Mouse (Mus musculus) myocyte (in vitro differentiated cells): ENCODE measurements around the gene Rapgef1. TPM values are rescaled to one million over a fixed set of nuclear protein-coding genes. Genes with fewer than 3 reads are reported as not detected.
A peak's percentile ranks its signal among the peaks of the same experiment; 100 is the strongest.
"Not testable (repeated sequence)": the region's sequence is repeated elsewhere in the genome, so short reads cannot be mapped to it uniquely, and the experiment has no call there.

Experiments
- H3K27me3 ChIP-seq: one replicate; pipeline ENCODE4 v1.6.1; 2011; ENCODE audit not compliant: control insufficient read depth, insufficient read depth, insufficient read length
- H3K36me3 ChIP-seq: one replicate; pipeline ENCODE4 v1.6.1; 2011; ENCODE audit not compliant: control insufficient read depth, insufficient read depth
- H3K4me2 ChIP-seq: one replicate; pipeline ENCODE4 v1.6.1; 2011; ENCODE audit warnings: low read depth, control low read depth
- H3K4me3 ChIP-seq: one replicate; pipeline ENCODE4 v1.5.1; 2011; ENCODE audit warnings: mild to moderate bottlenecking, control low read depth, moderate library complexity
- H3K79me2 ChIP-seq: one replicate; pipeline ENCODE4 v1.6.1; 2011; ENCODE audit not compliant: control insufficient read depth, insufficient read depth
- H3ac ChIP-seq: one replicate; pipeline ENCODE4 v1.6.1; 2011; ENCODE audit not compliant: control insufficient read depth, insufficient read length
- CEBPB ChIP-seq: IDR thresholded peaks from 2 replicates; pipeline ENCODE4 v1.6.1; 2011; ENCODE audit warnings: mild to moderate bottlenecking, moderate library complexity; ENCODE audit not compliant: poor library complexity, insufficient read depth, severe bottlenecking
- E2F4 ChIP-seq: IDR thresholded peaks from one replicate; pipeline ENCODE4 v1.6.1; 2011; ENCODE audit warnings: mild to moderate bottlenecking, control low read depth, moderate library complexity; ENCODE audit not compliant: insufficient read depth
- MAX ChIP-seq: IDR thresholded peaks from one replicate; pipeline ENCODE4 v1.6.1; 2011; ENCODE audit warnings: low read depth, mild to moderate bottlenecking, control low read depth
- MYOD1 ChIP-seq, 3 experiments: IDR thresholded peaks; one replicate each; pipeline ENCODE4 v1.6.1; 2011; ENCODE audit warnings: control low read depth in 2 of 3, low read depth in 2 of 3, mild to moderate bottlenecking in 2 of 3, moderate library complexity in 1 of 3; ENCODE audit not compliant: insufficient read length in 2 of 3, control insufficient read depth in 1 of 3
- MYOG ChIP-seq, 3 experiments: IDR thresholded peaks; one replicate each; pipeline ENCODE4 v1.6.1; 2011; ENCODE audit warnings: control low read depth in 2 of 3, low read depth in 2 of 3, mild to moderate bottlenecking in 2 of 3; ENCODE audit not compliant: insufficient read length in 2 of 3, control insufficient read depth in 1 of 3, insufficient read depth in 1 of 3
- POLR2A ChIP-seq: IDR thresholded peaks from one replicate; pipeline ENCODE4 v1.6.1; 2011; ENCODE audit warnings: low read depth, mild to moderate bottlenecking, control low read depth, moderate library complexity; ENCODE audit not compliant: insufficient read length
- POLR2AphosphoS2 ChIP-seq: IDR thresholded peaks from one replicate; pipeline ENCODE4 v1.6.1; 2011; ENCODE audit warnings: low read depth, control low read depth; ENCODE audit not compliant: insufficient read length
- REST ChIP-seq: IDR thresholded peaks from one replicate; pipeline ENCODE4 v1.6.1; 2011; ENCODE audit warnings: mild to moderate bottlenecking, control low read depth, moderate library complexity; ENCODE audit not compliant: insufficient read depth, insufficient read length
- SRF ChIP-seq: IDR thresholded peaks from one replicate; pipeline ENCODE4 v1.6.1; 2011; ENCODE audit warnings: low read depth; ENCODE audit not compliant: control insufficient read depth, insufficient read length
- TCF12 ChIP-seq: IDR thresholded peaks from one replicate; pipeline ENCODE4 v1.6.1; 2011; ENCODE audit warnings: mild to moderate bottlenecking, control low read depth; ENCODE audit not compliant: poor library complexity, insufficient read depth, severe bottlenecking
- TCF3 ChIP-seq: IDR thresholded peaks from one replicate; pipeline ENCODE4 v1.6.1; 2011; ENCODE audit warnings: low read depth, control low read depth; ENCODE audit not compliant: insufficient read length
- USF1 ChIP-seq: IDR thresholded peaks from one replicate; pipeline ENCODE4 v1.6.1; 2011; ENCODE audit warnings: low read depth, mild to moderate bottlenecking, control low read depth, moderate library complexity
- polyA plus RNA-seq: library from polyadenylated mRNA; unstranded; fragments of >200 nt; fragmentation: generic; extraction: Trizol; gene quantifications from one replicate; pipeline ENCODE4 v1.2.1, GENCODE M21; 2012; ENCODE audit warnings: missing spikeins

Rapgef1 gene
- polyA plus RNA-seq, 1 experiment, result 74.5 TPM

DNA sequence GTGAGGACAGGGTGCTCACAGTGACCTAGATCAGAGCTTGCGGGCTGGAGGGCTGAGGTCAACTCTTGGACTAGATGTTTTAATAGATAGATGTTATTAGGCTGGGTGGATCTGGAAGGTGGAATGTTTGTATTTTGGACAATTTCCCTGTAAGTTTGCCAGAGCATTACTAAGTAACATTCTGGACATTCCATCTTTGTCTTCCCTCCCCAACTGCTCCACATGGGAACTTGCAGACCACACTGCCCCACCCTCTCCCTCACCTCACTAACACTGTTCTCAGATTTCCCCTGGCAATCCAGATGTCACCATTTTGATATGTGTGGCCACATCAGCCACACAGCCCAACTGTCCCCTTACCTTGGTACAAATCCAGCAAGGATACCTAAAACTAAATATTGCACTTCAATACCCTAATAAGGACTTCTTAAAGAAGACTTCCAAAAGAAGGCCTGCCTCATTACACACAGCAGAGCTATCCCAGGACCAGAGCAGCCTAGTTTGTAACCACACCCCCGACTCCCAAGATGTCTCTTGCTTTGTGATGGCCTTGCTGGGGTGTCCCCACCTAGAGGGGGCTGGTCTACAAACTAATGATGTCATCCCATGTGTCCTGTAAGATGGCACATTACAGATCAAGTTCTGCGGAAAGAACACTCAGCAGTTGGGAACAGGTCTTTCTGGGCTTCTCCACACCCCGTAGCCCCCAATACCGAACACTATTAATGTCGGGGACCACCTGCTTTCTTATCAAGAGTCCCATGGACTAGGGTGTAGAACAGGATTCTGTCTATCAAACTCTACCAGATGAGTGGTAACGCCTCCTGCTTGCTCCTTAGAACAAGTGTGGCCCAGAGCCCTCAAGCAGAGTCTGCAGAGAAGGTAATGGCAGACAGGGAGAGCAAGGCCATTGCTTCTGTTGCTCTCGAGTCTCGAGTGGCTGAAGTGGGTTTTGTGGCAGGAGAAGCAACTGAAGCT is 83.9 kb downstream of the Rapgef1 start:
- H3K36me3 ChIP-seq, result peaks cover 27% of the 10 kb centered on the region
- H3K79me2 ChIP-seq, result no peaks in the 10 kb centered on the region
- no peak overlapping the region for H3K4me3 ChIP-seq
- H3K4me2 ChIP-seq, result peak overlapping the region; percentile 18
- no peaks in the 10 kb centered on the region for H3K27me3 ChIP-seq
- TF ChIP-seq TCF12 (no peak), MYOD1 (IDR thresholded peaks at IDR 0.05; ENCODE audit: control insufficient read depth in 1 of 3, insufficient read length in 2 of 3, low read depth in 2 of 3) (no peak), TCF3 (no peak), REST (no peak), POLR2AphosphoS2 (no peak), MYOG (IDR thresholded peaks at IDR 0.05; ENCODE audit: control insufficient read depth in 1 of 3, insufficient read depth in 1 of 3, insufficient read length in 2 of 3, low read depth in 2 of 3) (no peak), CEBPB (no peak), MAX (no peak), SRF (no peak), POLR2A (no peak), USF1 (no peak), E2F4 (no peak)
- H3ac ChIP-seq, result no peak overlapping the region

DNA sequence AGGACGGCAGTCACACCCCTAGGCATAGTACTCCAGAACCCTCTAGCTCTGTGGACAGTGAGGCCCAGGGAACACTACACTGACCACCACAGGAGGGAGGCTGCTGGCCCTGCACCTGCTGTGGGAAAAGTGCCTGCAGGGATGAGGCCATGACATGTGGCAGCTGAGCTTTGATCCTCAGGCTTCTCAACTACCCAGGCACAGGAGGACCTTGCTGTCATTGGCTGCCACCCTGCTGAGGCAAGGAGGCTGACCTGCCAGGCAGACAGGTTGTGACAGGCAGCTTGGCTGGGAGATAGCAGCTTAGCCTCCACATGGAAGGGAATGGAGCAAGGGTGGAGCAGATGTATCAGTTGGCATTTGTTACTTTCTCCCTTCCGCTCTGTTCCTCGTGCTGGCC is 86.0 kb downstream of the Rapgef1 start:
- Histone ChIP-seq H3K27me3 (no peaks in the 10 kb centered on the region), H3K36me3 (peaks cover 15% of the 10 kb centered on the region), H3K79me2 (no peaks in the 10 kb centered on the region), H3K4me3 (no peak overlapping the region), H3K4me2 (no peak overlapping the region), H3ac (no peak overlapping the region)
- TF ChIP-seq TCF3, result peak; percentile 78
- TF ChIP-seq USF1, result no peak
- no peak for TF ChIP-seq POLR2AphosphoS2
- TF ChIP-seq SRF, result no peak
- TF ChIP-seq MAX, result no peak
- no peak for TF ChIP-seq E2F4
- peak; percentile 65 to 99 (median 97) for TF ChIP-seq MYOG (IDR thresholded peaks at IDR 0.05; ENCODE audit: control insufficient read depth in 1 of 3, insufficient read depth in 1 of 3, insufficient read length in 2 of 3, low read depth in 2 of 3)
- TF ChIP-seq REST, result no peak
- peak; percentile 70 to 97 (median 96) for TF ChIP-seq MYOD1 (IDR thresholded peaks at IDR 0.05; ENCODE audit: control insufficient read depth in 1 of 3, insufficient read length in 2 of 3, low read depth in 2 of 3)
- TF ChIP-seq CEBPB, result no peak
- TF ChIP-seq POLR2A, result no peak
- peak; percentile 83 for TF ChIP-seq TCF12

DNA sequence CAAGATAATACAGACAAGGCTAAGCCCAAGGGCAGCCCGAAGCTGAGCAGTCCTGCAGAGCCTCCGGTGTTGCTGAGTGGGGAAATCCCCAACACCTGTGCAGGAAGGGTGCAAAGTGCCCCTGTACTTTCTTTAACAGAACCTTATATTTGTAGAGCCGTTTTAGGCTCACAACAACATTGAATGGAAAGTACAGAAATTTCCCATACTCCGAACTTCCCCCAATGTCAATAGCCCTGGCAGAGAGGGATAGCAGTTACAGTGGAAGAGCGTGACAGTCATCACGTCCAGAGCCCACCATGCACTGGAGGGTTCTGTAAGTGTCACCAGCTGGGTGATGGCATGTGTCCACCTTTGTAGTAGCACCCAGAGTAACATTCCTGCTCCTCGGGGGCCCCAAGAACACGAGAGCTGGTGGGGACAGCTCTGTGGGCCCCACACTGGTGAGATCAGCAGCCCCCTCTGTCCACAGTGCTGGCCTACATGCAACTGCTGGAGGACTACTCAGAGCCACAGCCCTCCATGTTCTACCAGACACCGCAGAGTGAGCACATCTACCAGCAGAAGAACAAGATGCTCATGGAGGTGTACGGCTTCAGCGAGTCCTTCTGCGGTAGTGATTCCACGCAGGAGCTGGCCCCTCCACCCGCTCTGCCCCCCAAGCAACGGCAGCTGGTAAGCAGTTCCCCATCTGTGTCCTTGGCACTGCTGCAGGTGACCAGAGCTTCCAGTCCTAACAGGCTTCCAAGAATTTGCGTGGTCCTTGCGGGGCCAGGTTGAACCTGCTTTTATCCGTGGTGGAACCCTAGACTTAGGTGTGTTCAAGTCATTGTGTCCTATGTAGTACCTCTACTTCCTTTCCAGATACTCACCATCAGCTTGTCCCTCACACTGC is 87.5 kb downstream of the Rapgef1 start:
- Histone ChIP-seq H3ac (no peak overlapping the region), H3K79me2 (no peaks in the 10 kb centered on the region), H3K4me3 (no peak overlapping the region), H3K27me3 (no peaks in the 10 kb centered on the region), H3K36me3 (peaks cover 14% of the 10 kb centered on the region), H3K4me2 (no peak overlapping the region)
- TF ChIP-seq TCF3 (no peak), TCF12 (no peak), E2F4 (no peak), REST (no peak), POLR2A (no peak), CEBPB (no peak), MYOG (IDR thresholded peaks at IDR 0.05; ENCODE audit: control insufficient read depth in 1 of 3, insufficient read depth in 1 of 3, insufficient read length in 2 of 3, low read depth in 2 of 3) (no peak), SRF (no peak), USF1 (no peak), POLR2AphosphoS2 (no peak), MYOD1 (IDR thresholded peaks at IDR 0.05; ENCODE audit: control insufficient read depth in 1 of 3, insufficient read length in 2 of 3, low read depth in 2 of 3) (no peak), MAX (no peak)

DNA sequence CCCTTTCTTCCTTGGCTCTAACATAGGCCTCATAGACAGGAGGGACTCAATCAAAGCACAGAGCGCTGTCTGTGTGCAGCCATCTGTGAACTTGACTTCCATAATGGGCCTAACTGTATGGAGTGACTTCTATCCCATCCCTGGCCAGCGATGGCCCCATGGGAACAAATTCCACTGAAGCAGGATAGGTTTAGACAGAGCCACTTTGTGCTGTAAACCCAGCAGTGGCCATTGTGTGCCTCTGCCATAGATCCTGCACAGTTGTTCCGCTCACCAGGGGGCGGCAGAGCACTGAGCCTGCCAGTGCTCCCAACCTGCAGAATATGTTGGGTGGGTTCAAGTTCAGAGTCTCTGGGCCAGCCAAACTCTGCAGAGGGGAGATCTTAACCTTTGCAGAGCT is 88.2 kb downstream of the Rapgef1 start:
- no peak for TF ChIP-seq REST
- no peak for TF ChIP-seq MYOD1 (IDR thresholded peaks at IDR 0.05; ENCODE audit: control insufficient read depth in 1 of 3, insufficient read length in 2 of 3, low read depth in 2 of 3)
- TF ChIP-seq MYOG (IDR thresholded peaks at IDR 0.05; ENCODE audit: control insufficient read depth in 1 of 3, insufficient read depth in 1 of 3, insufficient read length in 2 of 3, low read depth in 2 of 3), result no peak
- no peak for TF ChIP-seq MAX
- no peak for TF ChIP-seq USF1
- TF ChIP-seq CEBPB, result no peak
- no peak for TF ChIP-seq POLR2AphosphoS2
- TF ChIP-seq POLR2A, result no peak
- no peak for TF ChIP-seq E2F4
- no peak for TF ChIP-seq SRF
- TF ChIP-seq TCF3, result no peak
- no peak for TF ChIP-seq TCF12
- Histone ChIP-seq H3K4me3 (no peak overlapping the region), H3K27me3 (no peaks in the 10 kb centered on the region), H3K79me2 (no peaks in the 10 kb centered on the region), H3K36me3 (peaks cover 14% of the 10 kb centered on the region), H3K4me2 (no peak overlapping the region), H3ac (no peak overlapping the region)

DNA sequence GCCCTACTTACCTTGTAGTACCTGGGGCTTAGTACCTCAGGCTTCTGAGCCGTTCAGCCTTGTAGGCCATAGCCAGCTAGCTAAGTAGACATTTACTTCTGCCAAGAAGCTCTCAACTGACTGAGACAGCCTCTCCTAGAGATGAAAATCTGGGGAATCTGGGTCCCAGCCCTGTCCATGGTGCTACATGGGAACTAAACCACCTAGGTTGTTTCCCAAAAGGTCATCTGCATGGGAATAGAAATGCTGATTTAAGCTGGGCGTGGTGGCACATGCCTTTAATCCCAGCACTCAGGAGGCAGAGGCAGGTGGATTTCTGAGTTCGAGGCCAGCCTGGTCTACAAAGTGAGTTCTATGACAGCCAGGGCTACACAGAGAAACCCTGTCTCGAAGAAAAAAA is 88.7 kb downstream of the Rapgef1 start:
- peaks cover 14% of the 10 kb centered on the region for H3K36me3 ChIP-seq
- H3K4me2 ChIP-seq, H3ac ChIP-seq, H3K79me2 ChIP-seq, H3K4me3 ChIP-seq, H3K27me3 ChIP-seq: not testable (repeated sequence)
